Mouse (Mus musculus) heart, postnatal 14 days (tissue): Measurements from ENCODE around the gene Dusp22. TPM values are rescaled to one million over a fixed set of nuclear protein-coding genes. Genes with fewer than 3 reads are reported as not detected.

ENCODE experiments used
- DNase-seq, 2 experiments: peaks; one replicate each; pipeline ENCODE4 v3.0.0; 2021 to 2022
- intact Hi-C: fragments of 180-260 bp; cut with DNase I; formaldehyde crosslinking; loops from one replicate; pipeline ENCODE4 v1.15.1; 2025
- total RNA-seq, 2 experiments: library from RNA; stranded (reverse); gene quantifications; 2 replicates each; pipeline ENCODE4 v1.2.3; 2021

The Dusp22 gene
- total RNA-seq, 2 experiments from 2014 or later = 19.6 to 19.9 TPM

DNA sequence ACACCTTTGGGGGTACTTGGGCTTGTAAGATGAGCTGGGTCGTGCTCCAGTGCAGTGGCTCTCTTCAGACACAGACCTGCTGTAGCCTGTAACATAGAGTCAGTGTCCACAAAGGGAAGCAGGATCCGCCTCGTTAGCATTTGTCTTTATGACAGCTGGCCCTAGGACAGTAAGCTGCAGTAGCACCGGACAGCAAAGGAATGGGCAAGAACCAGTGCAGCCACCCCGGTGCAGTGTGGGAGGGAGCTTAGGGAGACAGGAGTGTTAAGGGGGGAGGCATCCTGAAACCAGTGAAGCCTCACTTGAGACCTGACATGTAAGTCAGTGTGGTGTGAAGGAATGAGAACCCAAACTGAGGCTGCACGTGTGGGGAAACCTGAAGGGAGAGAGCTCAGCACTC lies 52.5 kb downstream of the Dusp22 start:
- no peak for DNase-seq
- intact Hi-C loops = no loop called here

DNA sequence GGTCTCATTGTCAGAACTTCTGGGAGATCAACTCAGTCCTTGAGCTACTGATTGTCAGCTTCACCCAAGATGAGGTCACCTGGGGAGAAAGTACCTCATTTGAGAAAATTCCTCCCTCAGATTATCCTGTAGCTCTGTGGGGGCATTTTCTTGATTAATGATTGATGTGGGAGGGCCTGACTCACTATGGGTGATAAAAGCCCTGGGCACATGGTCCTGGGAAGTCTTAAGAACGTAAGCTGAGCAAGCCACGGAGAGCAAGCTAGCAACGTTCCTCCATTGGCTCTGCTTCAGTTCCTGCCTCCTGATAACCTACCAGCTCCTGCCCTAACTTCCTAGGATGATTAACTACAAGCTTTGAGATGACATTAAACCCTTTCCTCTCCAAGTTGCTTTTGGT lies 53.8 kb downstream of the Dusp22 start:
- DNase-seq = no peak
- intact Hi-C loops = no loop called here

DNA sequence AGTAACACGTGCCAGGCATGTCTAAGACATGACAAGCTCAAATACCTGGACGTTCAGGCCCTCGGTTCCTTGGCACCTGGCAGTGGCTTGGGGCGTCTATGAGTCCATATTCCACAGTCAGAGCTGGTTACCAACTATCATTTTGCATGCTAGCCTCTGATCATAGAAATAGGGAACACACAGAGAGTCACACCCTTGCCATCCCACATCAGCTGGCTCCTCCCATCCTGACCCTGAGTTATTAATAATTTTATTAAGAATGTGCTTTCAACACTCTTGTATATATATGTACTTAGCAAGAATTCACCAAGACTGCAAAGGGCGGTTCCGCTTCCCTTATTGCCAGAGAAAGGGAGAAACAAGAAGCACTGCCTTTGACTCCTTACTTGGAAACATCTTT lies 54.8 kb downstream of the Dusp22 start:
- intact Hi-C loops = no loop called here
- DNase-seq = no peak

DNA sequence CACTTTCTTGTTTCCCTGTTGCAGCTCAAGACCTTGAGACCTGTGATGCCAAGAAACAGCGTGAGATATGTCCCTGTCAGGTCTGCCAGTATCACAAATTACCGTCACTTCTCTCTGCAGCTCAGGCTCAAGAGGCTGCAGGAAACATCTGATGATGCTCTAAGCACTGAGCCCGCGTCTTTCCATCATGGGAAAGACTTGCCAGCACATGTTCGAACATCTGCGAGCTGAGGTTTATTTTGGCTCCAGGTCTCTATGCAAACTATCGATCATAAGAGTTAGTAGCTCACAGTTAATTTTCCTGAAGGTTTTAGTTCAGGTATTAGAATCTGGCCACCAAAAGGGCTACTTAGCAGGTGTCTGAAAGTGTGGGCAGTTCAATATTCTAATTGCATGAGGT lies 55.3 kb downstream of the Dusp22 start:
- no peak for DNase-seq
- intact Hi-C loops = no loop called here

DNA sequence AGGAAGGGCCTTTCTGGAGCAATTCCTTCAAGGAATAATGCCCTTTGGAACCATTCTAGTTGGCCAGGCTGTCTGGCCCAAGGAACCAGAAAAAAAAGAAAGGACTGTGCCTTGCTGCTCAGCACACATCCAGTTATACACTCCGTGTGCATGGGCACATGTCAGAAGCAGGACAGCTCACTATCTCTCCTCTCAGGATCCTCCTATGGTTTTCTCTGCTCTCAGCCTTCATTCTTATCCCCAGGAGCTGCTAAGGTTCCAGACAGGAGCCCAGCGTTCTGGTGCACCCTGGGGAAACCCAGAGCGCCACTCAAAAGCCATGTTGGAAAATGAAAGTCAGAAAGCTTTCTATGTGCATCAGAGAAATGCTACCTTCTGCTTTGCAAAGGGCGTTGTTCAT lies 55.8 kb downstream of the Dusp22 start:
- intact Hi-C loops = no loop called here
- DNase-seq = no peak

DNA sequence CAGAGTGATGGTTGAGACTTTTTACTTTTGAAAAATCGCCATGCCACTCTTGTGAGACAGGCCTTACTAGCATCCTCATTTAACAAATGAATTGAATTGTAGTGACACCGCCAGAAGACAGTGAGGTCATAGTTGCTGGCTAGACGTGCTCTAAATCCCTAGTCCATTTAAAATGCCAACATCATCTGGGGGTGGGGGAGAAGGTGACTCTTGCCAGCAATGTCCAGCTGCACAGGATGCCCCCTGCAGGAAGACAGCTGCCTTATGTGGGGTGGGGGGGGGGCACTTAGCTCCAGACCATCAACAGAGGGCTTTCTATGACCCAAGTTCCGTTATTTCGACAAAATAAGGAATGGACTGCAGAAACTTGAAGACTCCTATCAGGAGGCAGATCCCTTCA lies 56.8 kb downstream of the Dusp22 start:
- no peak for DNase-seq
- intact Hi-C loops = no loop called here

DNA sequence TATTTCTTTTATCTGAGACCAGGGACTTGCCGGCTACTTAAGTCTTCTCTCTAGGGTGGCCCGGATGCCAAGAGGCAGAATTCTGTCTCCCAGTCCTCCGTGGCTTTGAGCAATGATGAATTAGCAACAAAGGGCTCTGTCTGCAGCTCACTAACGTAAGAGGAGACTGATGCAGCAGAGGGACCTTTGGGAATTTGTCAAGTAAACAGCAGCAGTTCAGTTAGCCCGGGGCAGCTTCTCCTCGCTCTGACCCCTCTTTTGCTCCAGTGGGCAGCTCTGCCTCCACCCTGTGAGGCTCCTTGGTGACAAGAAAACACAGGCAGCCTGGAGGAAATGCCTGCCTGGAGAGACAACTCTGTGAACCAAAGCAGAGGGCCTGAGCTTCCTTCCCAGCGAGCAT lies 62.8 kb downstream of the Dusp22 start:
- intact Hi-C loops = no loop called here
- DNase-seq = no peak

DNA sequence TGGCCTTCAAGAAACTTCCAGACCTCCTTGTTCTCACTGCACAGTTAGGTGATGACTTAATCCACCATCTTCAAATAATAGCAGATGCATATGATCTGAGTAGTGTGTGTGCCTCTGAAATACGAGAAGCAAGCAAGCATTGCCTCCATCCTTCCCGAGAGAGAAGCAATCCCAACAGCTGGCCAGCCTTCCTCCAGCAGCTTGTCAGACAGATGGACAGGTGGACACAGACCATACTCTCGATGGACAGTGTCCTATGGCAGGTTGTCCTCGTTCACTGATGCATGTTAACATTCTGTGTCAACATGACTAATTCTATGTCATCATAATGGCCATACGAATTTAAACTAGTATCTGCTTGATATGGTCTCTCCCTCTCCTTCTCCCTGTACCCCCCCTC lies 63.5 kb downstream of the Dusp22 start:
- DNase-seq = no peak
- intact Hi-C loops = no loop called here

DNA sequence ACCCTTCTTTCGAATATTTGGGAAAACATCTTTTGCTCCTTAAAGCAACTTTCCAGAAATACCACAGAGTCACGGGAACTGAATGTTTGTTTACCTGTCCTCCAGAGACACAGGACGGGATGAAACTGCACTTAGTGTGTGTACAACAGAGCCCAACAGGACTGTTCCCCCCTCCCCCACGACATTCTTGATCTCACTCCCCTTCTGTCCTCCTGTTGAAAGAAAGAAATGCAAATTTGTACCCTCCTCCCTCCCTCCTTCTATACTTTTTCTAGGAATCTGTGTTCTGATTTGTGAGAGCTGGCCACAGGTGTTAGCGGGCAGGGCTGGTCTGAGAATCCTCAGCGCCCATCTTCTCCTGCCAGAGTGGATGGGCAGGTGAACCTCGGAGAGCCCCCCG lies 64.1 kb downstream of the Dusp22 start:
- intact Hi-C loops = no loop called here

DNA sequence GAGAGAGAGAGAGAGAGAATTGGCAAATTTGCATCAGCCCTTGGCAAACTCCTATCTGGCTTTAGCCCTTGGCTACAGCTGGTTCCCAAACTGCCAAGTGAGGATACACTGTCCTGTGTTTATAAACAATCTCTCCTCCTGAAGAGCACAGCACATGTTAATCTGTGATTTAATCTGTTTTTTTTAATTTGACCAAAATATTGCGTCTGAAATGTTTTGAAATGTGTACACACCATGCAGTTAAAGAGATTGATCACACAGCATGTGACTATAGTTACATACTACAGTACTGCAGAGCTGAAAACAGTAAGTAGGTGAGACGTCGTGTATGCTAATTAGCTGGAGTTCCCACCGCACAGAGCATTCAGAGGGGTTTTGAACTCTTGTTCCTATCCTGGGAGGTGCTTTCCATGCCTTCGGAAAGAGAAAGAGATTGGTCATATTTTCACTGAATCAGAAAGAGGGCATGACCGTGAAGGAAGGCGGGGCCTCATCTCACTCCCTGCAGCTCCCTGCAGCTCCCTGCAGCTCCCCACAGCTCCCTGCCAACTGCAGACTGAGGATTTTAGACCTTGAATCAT lies 65.0 kb downstream of the Dusp22 start:
- DNase-seq = no peak
- intact Hi-C loops = loop anchor here (5.0 kb wide), 1 partner anchor 162 kb away; no protein-coding TSS in a partner anchor

More for the DNA sequence above, 64.1 kb downstream of the Dusp22 start:
- DNase-seq = no peak

DNA sequence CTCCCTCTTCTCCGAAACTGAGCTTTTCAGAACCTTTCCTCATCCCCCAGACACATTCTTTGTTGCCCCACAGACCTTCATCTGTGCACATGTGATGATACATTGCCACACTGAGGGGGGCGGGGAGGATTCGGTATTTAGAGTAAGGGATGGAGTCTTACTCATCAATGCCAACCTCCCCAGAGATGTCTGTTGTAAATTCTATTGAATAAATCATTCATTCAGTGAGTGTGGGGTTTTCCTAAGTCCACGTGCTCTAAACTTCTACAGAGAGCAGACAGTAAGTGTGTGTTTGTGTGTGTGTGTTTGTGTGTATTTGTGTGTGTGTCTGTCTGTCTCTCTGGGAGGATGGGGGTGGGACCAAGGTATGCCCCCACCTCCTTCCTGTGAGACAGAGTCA lies 67.1 kb downstream of the Dusp22 start:
- intact Hi-C loops = loop anchor here (5.0 kb wide), 1 partner anchor 165 kb away; no protein-coding TSS in a partner anchor
- no peak for DNase-seq

DNA sequence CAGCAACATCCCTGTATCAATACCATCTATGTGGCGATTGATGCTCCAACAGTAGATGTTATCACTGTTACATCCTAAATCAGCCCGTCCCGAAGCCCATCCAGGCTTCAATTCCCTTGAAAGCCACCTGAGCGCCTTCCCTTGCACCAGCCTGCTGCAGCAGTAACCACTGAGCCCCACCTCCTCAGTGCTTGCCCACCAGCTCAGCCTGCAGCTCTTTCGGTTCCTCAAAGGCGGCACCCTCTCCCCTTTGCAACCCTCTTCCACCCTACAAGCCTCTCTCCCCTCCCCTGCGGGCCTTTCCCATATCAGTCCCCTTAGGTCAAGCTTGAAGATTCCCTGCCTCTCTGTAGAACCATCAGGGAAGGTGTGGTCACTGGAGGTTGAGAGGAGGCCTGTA lies 68.4 kb downstream of the Dusp22 start:
- no peak for DNase-seq
- intact Hi-C loops = loop anchor here (2.0 to 5.0 kb wide), 2 partner anchors 123 to 166 kb away; no protein-coding TSS in a partner anchor

DNA sequence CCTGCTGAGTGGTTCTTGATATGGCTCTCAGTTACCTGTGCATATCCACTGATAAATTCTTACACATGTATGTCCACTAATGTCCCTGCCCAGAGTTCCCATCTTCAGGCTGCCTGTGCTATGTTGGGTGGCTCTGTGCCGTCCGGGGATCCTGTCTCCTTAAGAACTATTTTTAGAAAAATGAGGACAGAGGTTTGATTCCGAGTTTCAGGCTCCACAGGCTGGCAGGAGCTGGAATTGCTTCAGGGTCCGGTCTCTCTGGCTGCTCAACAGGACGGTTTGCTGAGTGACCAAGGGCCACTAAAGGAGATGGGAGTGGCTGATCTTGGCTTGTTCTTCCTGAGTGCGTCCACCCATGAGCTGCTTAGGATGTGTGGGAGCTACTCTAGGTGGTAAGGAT lies 69.4 kb downstream of the Dusp22 start:
- intact Hi-C loops = loop anchor here (2.0 to 5.0 kb wide), 2 partner anchors 124 to 167 kb away; no protein-coding TSS in a partner anchor
- DNase-seq = peak; percentile 16 to 53

DNA sequence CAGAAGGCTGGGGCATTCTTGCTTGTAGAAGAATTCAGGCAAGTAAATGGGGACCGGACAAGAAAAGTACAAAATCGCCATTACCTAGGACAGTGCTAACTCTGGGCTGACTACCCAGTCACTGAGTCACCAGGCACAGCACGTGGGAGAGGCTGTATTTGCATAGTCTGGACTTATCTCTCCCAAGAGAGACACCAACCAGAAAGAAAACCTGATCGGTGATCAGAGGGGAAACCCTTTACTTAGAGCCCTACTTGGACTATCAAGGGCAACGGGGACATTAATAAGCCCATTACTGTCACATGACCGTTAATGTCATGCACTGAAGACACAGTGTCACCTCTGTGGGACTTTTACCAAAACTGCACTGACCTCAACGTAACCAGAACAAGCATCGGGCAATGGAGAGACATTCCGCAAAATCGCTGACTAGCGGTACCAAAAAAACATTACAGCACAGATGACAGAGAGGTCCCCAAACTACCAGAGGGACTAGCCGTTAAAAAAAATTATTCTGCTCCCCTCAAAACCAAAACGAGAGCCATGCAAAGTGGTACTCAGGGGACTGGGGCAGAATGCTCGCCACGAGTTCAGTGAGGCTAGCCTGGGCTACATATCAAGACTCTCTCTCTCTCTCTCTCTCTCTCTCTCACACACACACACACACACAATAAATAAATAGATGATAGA lies 70.5 kb downstream of the Dusp22 start:
- intact Hi-C loops = no loop called here
- no peak for DNase-seq

DNA sequence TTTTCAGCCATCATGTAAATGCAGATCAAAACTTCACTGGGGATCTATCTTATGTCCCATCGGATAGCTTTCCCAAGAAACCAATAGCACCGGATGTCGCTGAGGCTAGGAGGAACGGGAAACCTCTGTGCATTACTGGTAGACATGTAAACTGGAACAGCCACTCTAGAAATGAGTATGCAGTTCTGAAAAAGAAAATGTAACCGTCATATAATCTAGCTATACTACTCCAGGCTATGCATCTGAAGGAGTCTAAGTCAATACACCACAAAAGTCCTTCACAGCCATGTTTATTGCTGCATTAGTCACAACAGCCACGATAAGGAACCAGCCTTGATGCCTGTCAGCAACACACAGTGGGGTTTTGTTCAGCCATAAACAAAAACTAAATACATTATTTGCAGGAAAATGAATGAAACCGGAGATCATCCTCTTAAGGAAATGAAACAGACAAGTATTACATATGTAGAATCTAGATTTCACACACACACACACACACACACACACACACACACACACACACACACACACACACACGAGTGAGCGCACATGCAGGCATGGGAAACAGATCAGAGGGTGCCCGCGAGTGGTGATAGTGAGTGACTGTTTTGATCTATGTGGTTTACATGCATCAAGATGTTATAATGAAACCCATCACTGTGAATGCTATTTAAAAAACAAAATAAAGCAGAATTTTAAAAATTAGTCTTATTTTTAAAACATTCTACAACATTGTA lies 73.1 kb downstream of the Dusp22 start:
- intact Hi-C loops = no loop called here
- no peak for DNase-seq

DNA sequence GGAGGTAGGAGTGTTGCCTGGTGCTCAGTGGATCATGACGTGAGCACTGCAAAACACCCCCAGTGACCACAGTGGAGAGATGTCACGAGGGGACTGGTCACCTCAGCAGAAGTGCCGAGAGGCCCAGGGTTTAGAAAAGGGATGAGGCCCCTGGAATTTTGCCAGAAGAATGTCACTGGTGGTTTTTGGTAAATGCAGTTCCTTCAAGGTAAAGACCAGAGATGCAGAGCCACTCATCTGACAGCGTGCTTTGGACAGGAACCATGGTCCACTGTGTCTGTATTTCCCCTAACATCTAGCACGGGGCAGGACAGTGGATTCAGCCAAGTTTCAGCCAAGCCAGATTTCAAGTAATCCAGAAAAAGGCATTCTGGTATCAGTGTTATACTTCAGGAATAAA lies 76.9 kb downstream of the Dusp22 start:
- DNase-seq = no peak
- intact Hi-C loops = no loop called here

DNA sequence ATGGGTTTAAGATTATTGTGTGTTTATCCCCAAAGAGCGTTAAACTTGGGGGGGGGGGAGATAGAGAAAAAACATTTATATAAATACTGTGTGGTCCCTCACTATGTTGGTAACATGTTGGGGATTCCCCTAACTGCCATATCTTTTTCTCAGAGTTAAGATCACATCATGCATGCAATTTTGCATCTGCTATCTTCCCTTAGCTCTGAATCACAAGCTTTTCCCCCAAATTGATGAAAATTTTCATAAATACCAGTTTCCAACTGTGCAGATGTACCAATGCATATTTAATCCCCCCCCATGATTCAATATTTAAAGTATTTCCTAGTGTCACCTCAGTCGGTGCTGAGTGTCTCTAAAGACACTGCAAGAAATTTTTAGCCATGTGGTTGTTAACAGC lies 77.5 kb downstream of the Dusp22 start:
- no peak for DNase-seq
- intact Hi-C loops = no loop called here

DNA sequence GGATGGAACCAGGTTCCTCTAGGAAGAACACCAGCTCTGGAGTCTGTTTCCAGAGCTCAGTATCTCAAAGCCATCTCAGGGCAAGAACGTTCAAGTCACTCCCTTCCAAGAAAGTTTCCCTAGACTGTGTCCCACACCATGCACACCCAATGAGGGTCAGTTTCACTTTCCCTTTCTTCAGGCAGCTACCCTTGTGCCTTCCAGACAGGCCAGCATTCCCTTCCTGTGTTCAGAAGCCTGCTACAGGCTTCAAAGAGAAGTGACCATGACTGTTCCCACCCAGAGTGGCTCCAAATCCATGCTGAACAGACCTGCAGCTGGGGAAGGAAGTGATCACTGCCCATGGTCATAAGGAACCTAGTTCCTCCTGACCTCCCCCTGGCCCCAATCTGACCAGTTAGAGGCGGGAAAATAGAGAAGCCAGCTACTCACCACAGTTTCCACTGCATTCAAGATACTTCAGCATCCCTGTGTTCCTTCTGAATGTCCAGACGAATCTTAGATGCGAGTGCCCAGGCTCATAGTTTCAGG lies 78.6 kb downstream of the Dusp22 start:
- intact Hi-C loops = no loop called here
- no peak for DNase-seq

DNA sequence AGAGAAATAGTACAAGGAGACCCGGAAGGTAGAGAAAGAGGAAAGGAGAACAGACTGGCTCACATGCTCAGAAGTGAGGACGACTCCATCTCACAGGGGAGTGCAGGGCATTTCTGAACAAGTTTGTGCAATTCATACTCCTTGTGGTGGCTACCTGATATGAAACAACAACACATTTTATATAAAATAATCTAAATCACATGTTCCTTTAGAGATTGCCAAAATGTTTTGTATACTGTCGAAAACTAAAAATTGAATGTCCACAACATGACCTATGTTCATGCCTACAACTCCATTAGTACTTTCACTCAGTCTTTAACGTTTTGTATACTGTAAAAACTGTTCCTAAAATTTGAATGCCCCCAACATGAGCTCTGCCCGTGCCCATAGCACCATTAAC lies 81.4 kb downstream of the Dusp22 start:
- DNase-seq = no peak
- intact Hi-C loops = no loop called here

DNA sequence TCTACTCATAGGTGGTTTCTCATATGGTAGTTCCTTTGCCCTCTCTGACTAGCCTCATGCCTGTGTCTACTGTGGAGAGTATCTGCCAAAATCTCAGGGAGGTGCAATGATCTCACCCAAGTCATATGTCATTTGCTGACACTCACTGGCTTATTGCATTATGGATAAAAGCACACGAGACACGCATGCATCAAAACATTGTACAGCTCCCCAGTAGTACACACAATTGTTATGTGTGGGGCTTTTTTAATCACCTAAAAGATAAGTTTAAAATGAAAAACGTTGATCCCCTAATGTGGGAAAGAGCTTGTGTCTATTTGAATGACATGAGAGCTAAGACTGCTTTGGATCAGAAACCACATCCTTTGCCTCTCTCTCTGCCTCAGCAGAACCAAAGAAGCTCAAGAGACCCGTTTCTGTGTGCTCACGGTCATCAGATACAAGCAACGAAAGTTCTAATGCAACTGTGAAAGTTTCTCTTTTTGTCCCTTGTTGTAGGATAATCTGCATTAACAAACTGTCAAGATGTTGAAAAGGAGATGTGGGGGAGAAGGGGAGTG lies 82.7 kb downstream of the Dusp22 start:
- intact Hi-C loops = no loop called here
- no peak for DNase-seq

DNA sequence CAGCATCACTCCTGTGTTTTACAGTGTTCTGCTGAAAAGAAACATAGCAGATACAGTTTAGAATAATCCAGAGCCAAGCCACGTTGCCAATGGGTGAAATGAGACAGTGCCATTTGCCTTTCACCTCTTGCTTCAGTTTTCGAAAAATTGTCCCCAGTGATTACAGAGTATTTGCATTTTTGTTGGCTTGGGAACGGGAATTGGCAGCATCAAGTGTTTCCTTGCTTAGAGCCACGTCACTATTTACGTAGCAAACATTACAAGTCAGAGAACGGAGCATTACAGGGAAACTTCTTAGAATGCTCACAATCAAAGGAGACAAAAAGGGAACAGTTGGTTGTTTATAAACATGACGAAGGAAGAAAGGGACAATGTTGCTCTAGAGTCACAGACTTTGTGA lies 85.3 kb downstream of the Dusp22 start:
- intact Hi-C loops = no loop called here
- DNase-seq = no peak
